Mouse (Mus musculus) hindbrain, embryonic 16.5 days (tissue): Measurements from ENCODE around the gene Gm13043. TPM values are rescaled to one million over a fixed set of nuclear protein-coding genes. Genes with fewer than 3 reads are reported as not detected.
"Not testable (repeated sequence)": the region's sequence is repeated elsewhere in the genome, so short reads cannot be mapped to it uniquely, and the experiment has no call there.

Experiments
- ATAC-seq: fragments of 200-750 bp; cut with Nextera tagmentation; 2 replicates; pipeline ENCODE4 v1.8.0; 2017; ENCODE audit warnings: moderate TSS enrichment, moderate library complexity
- H3K27ac ChIP-seq: fragments of 300-500 bp; sonication (generic); 2 replicates; pipeline ENCODE4 v1.5.1; 2014; ENCODE audit warnings: low read depth, mild to moderate bottlenecking, control low read depth, low read length, moderate library complexity
- H3K27me3 ChIP-seq: fragments of 300-500 bp; sonication (generic); replicated peaks from 2 replicates; pipeline ENCODE4 v1.6.1; 2014; ENCODE audit warnings: low read length; ENCODE audit not compliant: control insufficient read depth, insufficient read depth
- H3K36me3 ChIP-seq: fragments of 300-500 bp; sonication (generic); 2 replicates; pipeline ENCODE4 v1.6.1; 2014; ENCODE audit warnings: mild to moderate bottlenecking, low read length, moderate library complexity, mixed read lengths; ENCODE audit not compliant: control insufficient read depth, insufficient read depth
- H3K4me1 ChIP-seq: fragments of 300-500 bp; sonication (generic); 2 replicates; pipeline ENCODE4 v1.6.1; 2014; ENCODE audit warnings: low read depth, low read length; ENCODE audit not compliant: control insufficient read depth, insufficient read depth
- H3K4me2 ChIP-seq: fragments of 300-500 bp; sonication (generic); 2 replicates; pipeline ENCODE4 v1.6.1; 2014; ENCODE audit warnings: mild to moderate bottlenecking, low read length, control low read depth, moderate library complexity
- H3K4me3 ChIP-seq: fragments of 300-500 bp; sonication (generic); 2 replicates; pipeline ENCODE4 v1.5.1; 2014; ENCODE audit warnings: mild to moderate bottlenecking, low read length, control low read depth, moderate library complexity
- H3K9ac ChIP-seq: fragments of 300-500 bp; sonication (generic); 2 replicates; pipeline ENCODE4 v1.6.1; 2014; ENCODE audit warnings: low read depth, mild to moderate bottlenecking, control low read depth, low read length, moderate library complexity
- H3K9me3 ChIP-seq: fragments of 300-500 bp; sonication (generic); 2 replicates; pipeline ENCODE4 v1.6.1; 2014; ENCODE audit warnings: mild to moderate bottlenecking, low read length, moderate library complexity; ENCODE audit not compliant: control insufficient read depth
- WGBS: fragments of 180-500 bp; shearing (Covaris S2); extraction: QIAGEN DNeasy Blood & Tissue Kit; methylation state at CpG from one replicate; pipeline ENCODE4 v1.1.7; 2014; 5-methylcytosine and 5-hydroxymethylcytosine counted together
- polyA plus RNA-seq: library from polyadenylated mRNA; unstranded; fragments of >200 nt; fragmentation: Nextera tagmentation; extraction: Ambion mirVana; gene quantifications from 2 replicates; pipeline ENCODE4 v1.2.1, GENCODE M21; 2015

The Gm13043 gene
- polyA plus RNA-seq = not detected in 2 replicates

DNA sequence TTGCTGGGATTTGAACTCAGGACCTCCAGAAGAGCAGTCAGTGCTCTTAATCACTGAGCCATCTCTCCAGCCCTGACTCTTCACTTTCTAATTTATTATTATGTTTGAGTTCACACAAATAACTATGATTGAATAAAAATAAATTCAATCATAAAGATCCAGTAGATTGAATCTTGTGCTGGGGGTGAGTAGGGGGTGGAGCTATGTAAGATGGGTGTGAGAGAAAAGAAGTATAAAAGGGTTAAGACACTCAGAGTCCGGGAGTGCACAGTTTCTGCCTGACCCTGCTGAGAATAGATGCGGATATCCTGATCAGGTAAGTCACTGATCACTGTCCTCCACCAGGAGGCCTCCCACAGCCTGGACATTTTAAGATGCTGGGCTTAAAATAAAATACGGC, at the start of gene Gm13043:
TSS of gene Gm13043 (plus strand) at position 301 of the 400 bp plus-strand sequence.
- WGBS = 86% methylated on average over 3 of the region's 3 CpGs
- no peaks in the 10 kb centered on the region for H3K9me3 ChIP-seq

DNA sequence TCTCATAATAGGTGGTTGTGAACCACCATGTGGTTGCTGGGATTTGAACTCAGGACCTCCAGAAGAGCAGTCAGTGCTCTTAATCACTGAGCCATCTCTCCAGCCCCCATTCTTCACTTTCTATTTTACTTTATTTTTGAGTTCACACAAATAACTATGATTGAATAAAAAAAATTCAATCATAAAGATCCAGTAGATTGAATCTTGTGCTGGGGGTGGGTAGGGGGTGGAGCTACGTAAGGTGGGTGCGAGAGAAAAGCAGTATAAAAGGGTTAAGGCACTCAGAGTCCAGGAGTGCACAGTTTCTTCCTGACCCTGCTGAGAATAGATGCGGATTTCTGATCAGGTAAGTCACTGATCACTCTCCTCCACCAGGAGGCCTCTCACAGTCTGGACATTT, 24.5 kb downstream of the Gm13043 start, which contains the start of gene Gm13040:
TSS of gene Gm13040 (plus strand) at position 301 of the 400 bp plus-strand sequence.
- H3K27ac ChIP-seq, H3K4me1 ChIP-seq, ATAC-seq, H3K9ac ChIP-seq, H3K4me2 ChIP-seq, H3K27me3 ChIP-seq, H3K9me3 ChIP-seq, H3K4me3 ChIP-seq, H3K36me3 ChIP-seq: not testable (repeated sequence)
- no CpG with 5 or more reads among the region's 3 CpGs for WGBS

More for the DNA sequence above, at the start of gene Gm13043:
- H3K4me1 ChIP-seq = no peaks in the 10 kb centered on the region
- no peak within 1 kb of the TSS for H3K9ac ChIP-seq
- no peaks in the 10 kb centered on the region for H3K27me3 ChIP-seq
- ATAC-seq = no peak
- H3K27ac ChIP-seq = no peak within 1 kb of the TSS
- no peaks in the 10 kb centered on the region for H3K36me3 ChIP-seq
- H3K4me2 ChIP-seq = no peak within 1 kb of the TSS
- no peak within 1 kb of the TSS for H3K4me3 ChIP-seq

DNA sequence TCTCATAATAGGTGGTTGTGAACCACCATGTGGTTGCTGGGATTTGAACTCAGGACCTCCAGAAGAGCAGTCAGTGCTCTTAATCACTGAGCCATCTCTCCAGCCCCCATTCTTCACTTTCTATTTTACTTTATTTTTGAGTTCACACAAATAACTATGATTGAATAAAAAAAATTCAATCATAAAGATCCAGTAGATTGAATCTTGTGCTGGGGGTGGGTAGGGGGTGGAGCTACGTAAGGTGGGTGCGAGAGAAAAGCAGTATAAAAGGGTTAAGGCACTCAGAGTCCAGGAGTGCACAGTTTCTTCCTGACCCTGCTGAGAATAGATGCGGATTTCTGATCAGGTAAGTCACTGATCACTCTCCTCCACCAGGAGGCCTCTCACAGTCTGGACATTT, 40.3 kb downstream of the Gm13043 start, which contains the start of the genes BC080695 and Gm13057:
TSS of gene BC080695 (plus strand) at position 301 of the 400 bp plus-strand sequence.
TSS of gene Gm13057 (plus strand) at position 310 of the 400 bp plus-strand sequence.
- not testable (repeated sequence) for H3K4me3 ChIP-seq, H3K9ac ChIP-seq, H3K4me2 ChIP-seq, H3K27me3 ChIP-seq, H3K27ac ChIP-seq, H3K36me3 ChIP-seq, H3K4me1 ChIP-seq, ATAC-seq, H3K9me3 ChIP-seq
- WGBS = no CpG with 5 or more reads among the region's 3 CpGs

Other genes with a start within 250 kb of the Gm13043 start
- gene Pdpn, start 211.8 kb upstream of the Gm13043 start, polyA plus RNA-seq = 46.9 and 51.6 TPM in 2 replicates
- 0.38 and 0.69 TPM in 2 replicates for gene Lrrc38, start 161.6 kb upstream of the Gm13043 start, polyA plus RNA-seq
- not detected in 2 replicates for gene Pramel1, start 116.9 kb upstream of the Gm13043 start, polyA plus RNA-seq
- gene Pramef8, start 98.9 kb upstream of the Gm13043 start, polyA plus RNA-seq = 21.7 and 23.2 TPM in 2 replicates
- gene Oog4, start 61.0 kb upstream of the Gm13043 start, polyA plus RNA-seq = not detected in 2 replicates
- not detected in 2 replicates for gene Gm13040, start 24.6 kb downstream of the Gm13043 start, polyA plus RNA-seq
- not detected in 2 replicates for gene BC080695, start 40.4 kb downstream of the Gm13043 start, polyA plus RNA-seq
- not detected in 2 replicates for gene Gm13057, start 40.4 kb downstream of the Gm13043 start, polyA plus RNA-seq
- not detected in 2 replicates for gene Gm13083, start 103.7 kb downstream of the Gm13043 start, polyA plus RNA-seq
- not detected in 2 replicates for gene Gm13088, start 145.9 kb downstream of the Gm13043 start, polyA plus RNA-seq
- not detected in 2 replicates for gene Gm13089, start 191.4 kb downstream of the Gm13043 start, polyA plus RNA-seq
- not detected in 2 replicates for gene Gm13078, start 208.1 kb downstream of the Gm13043 start, polyA plus RNA-seq